Mouse (Mus musculus): ENCODE measurements at regions not wholly inside any gene's neighbourhood (a gene's known extent, or its start where the extent isn't known, plus 50 kb on each side); places are given as distances from the start of the nearest gene placed in this dataset.
"Not testable (repeated sequence)": the region's sequence is repeated elsewhere in the genome, so short reads cannot be mapped to it uniquely, and the experiment has no call there.

GRCm38 (mm10) chr12:15657748-15658251, 158.9 kb downstream of the Trib2 start:
- intact Hi-C loops (cut with DNase I): no loop called here
- no peak for DNase-seq

DNA sequence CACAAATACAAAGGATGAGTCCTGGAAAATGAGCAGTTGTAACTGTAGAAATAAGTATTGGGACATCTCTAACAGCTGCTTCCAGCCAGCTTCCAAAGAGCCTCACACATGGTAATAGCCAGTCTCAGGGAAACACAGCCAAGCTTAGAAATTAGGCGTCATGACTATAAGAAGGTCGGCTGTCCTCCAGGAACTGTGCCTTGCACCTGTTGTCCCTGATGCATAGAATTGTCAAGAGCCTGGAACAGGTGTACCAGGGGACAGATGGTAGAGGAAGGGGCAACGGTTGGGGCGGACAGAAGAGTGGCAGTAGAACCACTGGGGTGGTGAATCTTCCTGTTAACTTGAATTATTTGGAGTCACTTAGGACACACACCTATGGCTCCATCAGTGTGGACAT, 162.1 kb downstream of the Trib2 start:
- DNase-seq: no peak
- intact Hi-C loops (cut with DNase I): no loop called here

DNA sequence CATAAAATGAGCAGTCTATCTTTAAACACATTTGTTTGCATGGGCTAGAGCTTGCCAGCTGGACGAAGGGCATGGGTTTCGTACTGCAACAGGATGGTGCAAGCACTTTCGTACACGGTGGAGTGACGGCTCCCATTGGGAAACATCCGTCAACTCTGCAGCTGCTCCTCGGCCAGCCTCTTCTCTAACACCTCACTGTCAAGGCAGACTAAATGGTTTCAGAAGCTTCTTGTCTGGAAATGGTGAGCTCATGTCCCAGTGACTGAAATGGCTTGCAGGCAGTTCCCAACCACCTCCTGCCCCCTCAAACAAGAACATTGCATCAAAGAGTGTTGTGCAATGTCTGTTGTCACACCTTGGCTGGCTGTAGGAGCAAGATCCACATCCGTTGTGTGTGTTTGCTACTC, 163.4 kb downstream of the Trib2 start:
- peak; percentile 6 for DNase-seq
- intact Hi-C loops (cut with DNase I): no loop called here

DNA sequence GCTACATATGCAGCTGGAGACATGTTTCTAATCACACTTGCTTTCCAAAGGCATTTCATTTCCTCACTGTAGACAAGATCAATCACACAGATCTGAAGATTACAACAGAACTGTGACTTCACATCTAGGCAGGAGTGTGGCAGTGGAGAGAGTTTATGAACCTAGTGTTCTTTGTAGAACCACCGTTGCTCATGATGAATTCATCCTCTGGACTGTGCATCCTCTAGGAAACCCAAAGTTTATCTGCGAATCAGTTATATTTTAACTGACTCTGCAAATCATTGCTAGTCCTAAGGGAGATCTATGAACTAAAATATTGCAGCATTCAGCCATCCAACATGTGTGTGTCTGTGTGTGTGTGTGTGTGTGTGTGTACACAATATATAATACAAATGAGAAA, 165.4 kb downstream of the Trib2 start:
- intact Hi-C loops (cut with DNase I): no loop called here

DNA sequence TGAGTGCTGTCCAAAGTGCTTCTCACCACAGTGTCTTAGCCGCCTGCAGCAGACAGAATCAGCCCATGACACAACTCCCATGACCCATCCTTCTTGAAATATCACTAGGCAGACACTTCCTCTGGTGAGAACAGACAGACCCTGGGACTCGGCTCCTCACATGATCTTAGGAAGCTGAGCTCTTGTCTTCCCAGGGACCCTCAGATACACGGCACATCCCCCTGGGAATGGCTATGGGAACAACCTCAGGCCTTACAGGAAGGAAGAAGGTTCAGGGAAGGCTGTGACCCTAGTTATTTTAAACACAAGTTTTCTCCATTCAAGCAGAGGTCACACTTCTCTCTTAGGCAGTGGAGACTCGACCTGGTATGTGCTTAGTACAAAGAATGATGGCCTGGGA, 166.8 kb downstream of the Trib2 start:
- no peak for DNase-seq
- intact Hi-C loops (cut with DNase I): no loop called here

More for the DNA sequence above, 165.4 kb downstream of the Trib2 start:
- no peak for DNase-seq

- DNase-seq: no peak
Observed at GRCm38 (mm10) chr12:15649226-15649625, 167.5 kb downstream of the Trib2 start.

GRCm38 (mm10) chr12:15644074-15644672, 172.5 kb downstream of the Trib2 start:
- intact Hi-C loops (cut with DNase I): no loop called here
- DNase-seq: no peak

More at GRCm38 (mm10) chr12:15649226-15649625, 167.5 kb downstream of the Trib2 start:
- intact Hi-C loops (cut with DNase I): no loop called here

- intact Hi-C loops (cut with DNase I): no loop called here
- DNase-seq: no peak
Observed at GRCm38 (mm10) chr12:15643669-15644068, 173.1 kb downstream of the Trib2 start.

- intact Hi-C loops (cut with DNase I): no loop called here
- no peak for DNase-seq
Observed at GRCm38 (mm10) chr12:15640320-15640719, 176.4 kb downstream of the Trib2 start.

DNA sequence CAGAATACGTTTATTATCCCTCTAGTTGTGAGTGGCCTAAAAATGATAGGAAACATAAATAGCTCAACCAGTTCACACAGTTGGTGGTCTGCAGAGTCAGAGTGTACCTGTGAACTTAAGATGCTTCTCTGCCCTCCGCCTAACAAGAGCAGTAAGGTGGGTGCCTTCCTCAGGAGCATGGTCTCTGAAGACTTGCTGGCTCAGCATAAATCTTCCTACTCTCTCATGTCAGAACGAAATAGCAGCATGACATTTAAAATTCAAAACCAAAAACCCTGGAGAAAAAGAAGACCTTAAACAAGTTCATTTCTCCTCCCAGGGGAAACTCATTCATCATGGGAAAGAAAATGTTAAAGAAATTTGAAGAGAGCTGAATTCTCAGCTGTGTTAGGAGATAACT, 186.8 kb downstream of the Trib2 start:
- intact Hi-C loops (cut with DNase I): no loop called here

DNA sequence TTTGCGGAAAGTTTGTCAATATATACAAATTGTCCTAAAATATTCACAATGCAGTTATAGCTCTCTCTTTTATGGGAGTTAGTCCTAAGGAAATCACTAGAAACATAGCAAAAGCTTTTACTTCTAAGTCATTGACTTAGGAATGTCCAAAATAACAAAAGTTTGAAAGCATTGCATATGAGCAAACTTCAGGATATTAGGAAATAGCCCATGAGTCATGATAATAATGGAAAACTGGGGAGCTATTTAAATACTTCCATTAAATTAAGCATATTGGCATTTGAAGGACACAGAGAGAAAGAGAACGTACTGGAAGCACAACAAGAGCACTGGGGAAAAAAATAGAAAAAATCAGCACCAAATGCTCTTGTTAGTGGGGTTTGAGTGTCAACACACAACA, 197.2 kb downstream of the Trib2 start:
- no peak for DNase-seq

More for the DNA sequence above, 186.8 kb downstream of the Trib2 start:
- DNase-seq: no peak

GRCm38 (mm10) chr12:15617312-15617711, 199.4 kb downstream of the Trib2 start:
- peak; percentile 64 for DNase-seq
- intact Hi-C loops (cut with DNase I): no loop called here

More for the DNA sequence above, 197.2 kb downstream of the Trib2 start:
- intact Hi-C loops (cut with DNase I): no loop called here

GRCm38 (mm10) chr12:15611847-15612580, 204.7 kb downstream of the Trib2 start:
- DNase-seq: no peak
- intact Hi-C loops (cut with DNase I): no loop called here

- DNase-seq: no peak
- intact Hi-C loops (cut with DNase I): loop anchor here (5.0 kb wide), 1 partner anchor 925 kb away; no protein-coding TSS in a partner anchor
Observed at GRCm38 (mm10) chr12:15607091-15607490, 209.6 kb downstream of the Trib2 start.

GRCm38 (mm10) chr12:15606095-15606494, 210.6 kb downstream of the Trib2 start:
- no peak for DNase-seq
- intact Hi-C loops (cut with DNase I): loop anchor here (1.0 to 5.0 kb wide), 2 partner anchors 208 to 926 kb away; no protein-coding TSS in a partner anchor

GRCm38 (mm10) chr12:15604630-15605029, 212.1 kb downstream of the Trib2 start:
- intact Hi-C loops (cut with DNase I): loop anchor here (5.0 kb wide), 1 partner anchor 928 kb away; no protein-coding TSS in a partner anchor
- DNase-seq: no peak

- DNase-seq: no peak
- intact Hi-C loops (cut with DNase I): no loop called here
Observed at GRCm38 (mm10) chr12:15603885-15604284, 212.8 kb downstream of the Trib2 start.

GRCm38 (mm10) chr12:15603319-15603718, 213.4 kb downstream of the Trib2 start:
- no peak for DNase-seq
- intact Hi-C loops (cut with DNase I): no loop called here

- DNase-seq: no peak
- intact Hi-C loops (cut with DNase I): no loop called here
Observed at GRCm38 (mm10) chr12:15594704-15595103, 222.0 kb downstream of the Trib2 start.

GRCm38 (mm10) chr12:15587864-15588263, 228.9 kb downstream of the Trib2 start:
- DNase-seq; intact Hi-C loops (cut with DNase I): not testable (repeated sequence)

DNA sequence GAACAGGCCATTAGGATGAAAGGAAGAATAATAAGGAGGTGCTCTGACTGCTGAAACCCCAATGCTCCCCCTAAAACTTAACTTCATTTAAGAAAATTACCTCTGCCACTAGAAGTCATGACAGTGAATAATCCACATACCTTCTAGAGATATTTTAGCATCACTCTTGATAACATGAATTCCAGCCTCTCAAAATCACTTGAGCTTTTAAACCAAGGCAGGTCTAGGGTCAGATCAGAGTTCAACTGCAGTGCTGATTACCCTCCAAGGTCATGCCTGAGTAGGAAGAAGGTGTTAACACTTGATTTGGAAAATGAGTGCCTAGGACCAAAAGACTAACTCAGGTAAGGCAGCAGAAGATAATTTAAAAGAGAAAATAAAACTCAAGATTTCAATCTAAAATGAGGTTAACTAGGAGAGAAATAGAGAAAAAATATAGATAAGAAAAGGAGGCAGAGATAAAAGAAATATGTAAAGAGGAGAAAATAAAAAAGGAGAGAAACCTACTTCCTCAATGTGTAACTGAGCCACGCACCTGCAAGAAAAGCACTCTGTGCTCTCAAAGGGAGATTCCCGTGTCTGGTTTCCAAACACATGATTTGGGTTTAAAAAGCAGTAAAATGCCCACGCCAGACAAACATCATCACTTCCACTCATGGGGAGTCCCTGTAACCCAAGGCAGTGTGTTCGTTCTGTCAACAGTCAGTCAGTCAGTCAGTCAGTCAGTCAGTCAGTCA, 229.8 kb downstream of the Trib2 start:
- intact Hi-C loops (cut with DNase I): no loop called here
- no peak for DNase-seq

All from left cerebral cortex, postnatal 4 days (tissue).